Mouse (Mus musculus) lung, postnatal 0 days (tissue): Measurements from ENCODE around the gene Efnb1. TPM values are rescaled to one million over a fixed set of nuclear protein-coding genes. Genes with fewer than 3 reads are reported as not detected.
A peak's percentile ranks its signal among the peaks of the same experiment; 100 is the strongest.

ENCODE experiments used
- ATAC-seq: fragments of 200-750 bp; cut with Nextera tagmentation; 2 replicates; pipeline ENCODE4 v1.8.0; 2017; ENCODE audit warnings: moderate library complexity
- DNase-seq: peaks from one replicate; pipeline ENCODE4 v3.0.0-alpha.2; 2016; ENCODE audit warnings: low spot score
- H3K27ac ChIP-seq: fragments of 300-500 bp; sonication (generic); 2 replicates; pipeline ENCODE4 v1.5.1; 2014; ENCODE audit warnings: antibody characterized with exemption, mild to moderate bottlenecking, low read length, mixed read lengths
- H3K27me3 ChIP-seq: fragments of 300-500 bp; sonication (generic); replicated peaks from 2 replicates; pipeline ENCODE4 v1.6.1; 2014; ENCODE audit warnings: low read length, mixed read lengths; ENCODE audit not compliant: insufficient read depth
- H3K36me3 ChIP-seq: fragments of 300-500 bp; sonication (generic); 2 replicates; pipeline ENCODE4 v1.6.1; 2014; ENCODE audit warnings: low read length, mixed read lengths; ENCODE audit not compliant: insufficient read depth
- H3K4me1 ChIP-seq: fragments of 300-500 bp; sonication (generic); 2 replicates; pipeline ENCODE4 v1.6.1; 2014; ENCODE audit warnings: antibody characterized with exemption, low read depth, low read length, mixed read lengths; ENCODE audit not compliant: insufficient read depth
- H3K4me2 ChIP-seq: fragments of 300-500 bp; sonication (generic); replicated peaks from 2 replicates; pipeline ENCODE4 v1.6.1; 2014; ENCODE audit warnings: low read depth, mild to moderate bottlenecking, low read length, moderate library complexity, mixed read lengths
- H3K4me3 ChIP-seq: fragments of 300-500 bp; sonication (generic); 2 replicates; pipeline ENCODE4 v1.5.1; 2014; ENCODE audit warnings: low read depth, low read length
- H3K9ac ChIP-seq: fragments of 300-500 bp; sonication (generic); replicated peaks from 2 replicates; pipeline ENCODE4 v1.6.1; 2014; ENCODE audit warnings: low read depth, mild to moderate bottlenecking
- H3K9me3 ChIP-seq: fragments of 300-500 bp; sonication (generic); 2 replicates; pipeline ENCODE4 v1.6.1; 2016; ENCODE audit warnings: low read length, mixed read lengths
- CTCF ChIP-seq: IDR thresholded peaks from 2 replicates; pipeline ENCODE4 v1.5.1; 2016; ENCODE audit warnings: antibody characterized with exemption, mild to moderate bottlenecking
- EP300 ChIP-seq: IDR thresholded peaks from 2 replicates; pipeline ENCODE4 v1.6.1; 2016; ENCODE audit warnings: antibody characterized with exemption, mild to moderate bottlenecking, control low read depth
- WGBS: fragments of 180-500 bp; shearing (Covaris S2); extraction: QIAGEN DNeasy Blood & Tissue Kit; methylation state at CpG from one replicate; pipeline ENCODE4 v1.1.7; 2014; 5-methylcytosine and 5-hydroxymethylcytosine counted together
- polyA plus RNA-seq: library from polyadenylated mRNA; unstranded; fragments of >200 nt; fragmentation: Nextera tagmentation; extraction: Ambion mirVana; gene quantifications from 2 replicates; pipeline ENCODE4 v1.2.1, GENCODE M21; 2015

Efnb1 gene
- polyA plus RNA-seq, 1 experiment from 2014 or later, result 45.6 TPM

GRCm38 (mm10) chrX:99152141-99152540 lies 16.2 kb downstream of the Efnb1 start:
- Histone ChIP-seq H3K9ac (no peak overlapping the region), H3K4me1 (no peaks in the 10 kb centered on the region), H3K36me3 (no peaks in the 10 kb centered on the region), H3K9me3 (no peaks in the 10 kb centered on the region), H3K27ac (no peak overlapping the region), H3K27me3 (no peaks in the 10 kb centered on the region), H3K4me2 (no peak overlapping the region), H3K4me3 (no peak overlapping the region)
- no peak for DNase-seq
- no peak for ATAC-seq
- 43% methylated on average over 3 of the region's 3 CpGs for WGBS
- no peak for TF ChIP-seq CTCF
- TF ChIP-seq EP300, result no peak

- H3K36me3 ChIP-seq, result no peaks in the 10 kb centered on the region
- H3K4me1 ChIP-seq, result no peaks in the 10 kb centered on the region
- no peak for TF ChIP-seq CTCF
- no peak for TF ChIP-seq EP300
- ATAC-seq (peak; percentile 39), DNase-seq (peak; percentile 50)
- H3K9me3 ChIP-seq, result no peaks in the 10 kb centered on the region
- WGBS, result 46% methylated on average over 9 of the region's 9 CpGs
- H3K27me3 ChIP-seq, result no peaks in the 10 kb centered on the region
- no peak overlapping the region for H3K27ac ChIP-seq
- H3K9ac ChIP-seq, result no peak overlapping the region
- no peak overlapping the region for H3K4me2 ChIP-seq
- no peak overlapping the region for H3K4me3 ChIP-seq
Observed at GRCm38 (mm10) chrX:99152566-99153265, 16.8 kb downstream of the Efnb1 start.

GRCm38 (mm10) chrX:99153266-99153646 lies 17.3 kb downstream of the Efnb1 start:
- no peak overlapping the region for H3K27ac ChIP-seq
- 64% methylated on average over 3 of the region's 3 CpGs for WGBS

GRCm38 (mm10) chrX:99154358-99154757 lies 18.4 kb downstream of the Efnb1 start:
- TF ChIP-seq EP300 (no peak), CTCF (no peak)
- no peak for ATAC-seq
- 84% methylated on average over 5 of the region's 5 CpGs for WGBS

More at GRCm38 (mm10) chrX:99153266-99153646, 17.3 kb downstream of the Efnb1 start:
- Histone ChIP-seq H3K27me3 (no peaks in the 10 kb centered on the region), H3K4me3 (no peak overlapping the region), H3K9me3 (no peaks in the 10 kb centered on the region), H3K36me3 (no peaks in the 10 kb centered on the region), H3K4me1 (no peaks in the 10 kb centered on the region), H3K4me2 (no peak overlapping the region), H3K9ac (no peak overlapping the region)
- no peak for TF ChIP-seq EP300
- no peak for TF ChIP-seq CTCF
- DNase-seq (no peak), ATAC-seq (no peak)

GRCm38 (mm10) chrX:99159020-99159419 lies 23.1 kb downstream of the Efnb1 start:
- no peaks in the 10 kb centered on the region for H3K4me1 ChIP-seq
- H3K4me2 ChIP-seq, result no peak overlapping the region
- 64% methylated on average over 8 of the region's 8 CpGs for WGBS
- no peak overlapping the region for H3K9ac ChIP-seq
- DNase-seq (peak; percentile 10), ATAC-seq (peak; percentile 60; the same call in 1 of the 2 replicates)
- H3K27ac ChIP-seq, result no peak overlapping the region
- TF ChIP-seq CTCF, result no peak
- no peak for TF ChIP-seq EP300
- H3K4me3 ChIP-seq, result no peak overlapping the region
- H3K27me3 ChIP-seq, result no peaks in the 10 kb centered on the region
- no peaks in the 10 kb centered on the region for H3K9me3 ChIP-seq
- H3K36me3 ChIP-seq, result no peaks in the 10 kb centered on the region

More at GRCm38 (mm10) chrX:99154358-99154757, 18.4 kb downstream of the Efnb1 start:
- H3K9me3 ChIP-seq, result no peaks in the 10 kb centered on the region
- no peak overlapping the region for H3K9ac ChIP-seq
- H3K4me3 ChIP-seq, result no peak overlapping the region
- no peaks in the 10 kb centered on the region for H3K4me1 ChIP-seq
- DNase-seq, result no peak
- H3K27me3 ChIP-seq, result no peaks in the 10 kb centered on the region
- no peak overlapping the region for H3K4me2 ChIP-seq
- no peaks in the 10 kb centered on the region for H3K36me3 ChIP-seq
- no peak overlapping the region for H3K27ac ChIP-seq

GRCm38 (mm10) chrX:99164111-99164510 lies 28.2 kb downstream of the Efnb1 start:
- TF ChIP-seq EP300, result no peak
- TF ChIP-seq CTCF, result no peak
- H3K4me2 ChIP-seq, result no peak overlapping the region
- no peak overlapping the region for H3K4me3 ChIP-seq
- H3K9me3 ChIP-seq, result no peaks in the 10 kb centered on the region
- H3K27me3 ChIP-seq, result no peaks in the 10 kb centered on the region
- no peaks in the 10 kb centered on the region for H3K36me3 ChIP-seq
- 86% methylated on average over 2 of the region's 2 CpGs for WGBS
- H3K4me1 ChIP-seq, result no peaks in the 10 kb centered on the region
- ATAC-seq, result no peak
- H3K9ac ChIP-seq, result no peak overlapping the region
- H3K27ac ChIP-seq, result no peak overlapping the region
- DNase-seq, result no peak
